Mouse (Mus musculus): ENCODE measurements around the gene Ganab. TPM values are rescaled to one million over a fixed set of nuclear protein-coding genes. Genes with fewer than 3 reads are reported as not detected.
A peak's percentile ranks its signal among the peaks of the same experiment; 100 is the strongest.

Ganab gene
- polyA plus RNA-seq, 1 experiment, result 86.9 TPM

- no peak for DNase-seq (ENCODE audit: low read depth in 1 of 2, low spot score in 2 of 2)
- Histone ChIP-seq H3K27me3 (ENCODE audit: control insufficient read depth, insufficient read depth, low read length) (no peaks in the 10 kb centered on the region), H3K4me1 (ENCODE audit: control insufficient read depth, insufficient read depth, insufficient read length) (peaks cover 17% of the 10 kb centered on the region), H3K4me3 (ENCODE audit: extremely low read depth, insufficient read depth, insufficient read length) (peak overlapping the region; percentile 36; the same call in 1 of the 2 replicates), H3K36me3 (ENCODE audit: control insufficient read depth, insufficient read depth, low read length) (peaks cover 31% of the 10 kb centered on the region), H3K27ac (ENCODE audit: insufficient read depth, low read length) (peak overlapping the region; percentile 65)
- TF ChIP-seq POLR2A (IDR thresholded peaks at IDR 0.05; ENCODE audit: low read depth, low read length) (no peak), CTCF (IDR thresholded peaks at IDR 0.05; ENCODE audit: extremely low read depth, insufficient read depth, insufficient read length, insufficient replicate concordance) (no peak)
- WGBS, result 59% methylated on average over 10 of the region's 10 CpGs
These were observed 43.3 kb downstream of the Ganab start for GRCm38 (mm10) chr19:8941136-8941514.

- Histone ChIP-seq H3K4me1 (ENCODE audit: control insufficient read depth, insufficient read depth, insufficient read length) (peaks cover 17% of the 10 kb centered on the region), H3K4me3 (ENCODE audit: extremely low read depth, insufficient read depth, insufficient read length) (peak within 1 kb of the TSS; percentile 93), H3K27me3 (ENCODE audit: control insufficient read depth, insufficient read depth, low read length) (no peaks in the 10 kb centered on the region), H3K36me3 (ENCODE audit: control insufficient read depth, insufficient read depth, low read length) (peaks cover 30% of the 10 kb centered on the region), H3K27ac (ENCODE audit: insufficient read depth, low read length) (peak within 1 kb of the TSS; percentile 99)
- DNase-seq (ENCODE audit: low read depth in 1 of 2, low spot score in 2 of 2), result peak; percentile 95 to 97
- no peak for TF ChIP-seq CTCF (IDR thresholded peaks at IDR 0.05; ENCODE audit: extremely low read depth, insufficient read depth, insufficient read length, insufficient replicate concordance)
- peak; percentile 89 for TF ChIP-seq POLR2A (IDR thresholded peaks at IDR 0.05; ENCODE audit: low read depth, low read length)
- under 1% methylated on average over 64 of the region's 64 CpGs for WGBS
These were observed 43.8 kb downstream of the Ganab start, which contains the start of gene Mta2 for GRCm38 (mm10) chr19:8941515-8942217. TSS of gene Mta2 (plus strand) at chr19:8941875.

- Histone ChIP-seq H3K27ac (ENCODE audit: insufficient read depth, low read length) (peak overlapping the region; percentile 99), H3K4me1 (ENCODE audit: control insufficient read depth, insufficient read depth, insufficient read length) (peaks cover 17% of the 10 kb centered on the region), H3K4me3 (ENCODE audit: extremely low read depth, insufficient read depth, insufficient read length) (peak overlapping the region; percentile 93), H3K36me3 (ENCODE audit: control insufficient read depth, insufficient read depth, low read length) (peaks cover 32% of the 10 kb centered on the region), H3K27me3 (ENCODE audit: control insufficient read depth, insufficient read depth, low read length) (no peaks in the 10 kb centered on the region)
- peak in 1 of 2 experiments; percentile 54 for DNase-seq (ENCODE audit: low read depth in 1 of 2, low spot score in 2 of 2)
- WGBS, result under 1% methylated on average over 46 of the region's 46 CpGs
- TF ChIP-seq CTCF (IDR thresholded peaks at IDR 0.05; ENCODE audit: extremely low read depth, insufficient read depth, insufficient read length, insufficient replicate concordance) (no peak), POLR2A (IDR thresholded peaks at IDR 0.05; ENCODE audit: low read depth, low read length) (peak; percentile 20; the same call in 1 of the 2 replicates)
These were observed 44.5 kb downstream of the Ganab start for GRCm38 (mm10) chr19:8942276-8942964.

- TF ChIP-seq CTCF (IDR thresholded peaks at IDR 0.05; ENCODE audit: extremely low read depth, insufficient read depth, insufficient read length, insufficient replicate concordance) (no peak), POLR2A (IDR thresholded peaks at IDR 0.05; ENCODE audit: low read depth, low read length) (no peak)
- H3K27ac ChIP-seq (ENCODE audit: insufficient read depth, low read length), result no peak overlapping the region
- peaks cover 17% of the 10 kb centered on the region for H3K4me1 ChIP-seq (ENCODE audit: control insufficient read depth, insufficient read depth, insufficient read length)
- H3K36me3 ChIP-seq (ENCODE audit: control insufficient read depth, insufficient read depth, low read length), result peaks cover 36% of the 10 kb centered on the region
- H3K4me3 ChIP-seq (ENCODE audit: extremely low read depth, insufficient read depth, insufficient read length), result peak overlapping the region; percentile 93
- no peak for DNase-seq (ENCODE audit: low read depth in 1 of 2, low spot score in 2 of 2)
- no peaks in the 10 kb centered on the region for H3K27me3 ChIP-seq (ENCODE audit: control insufficient read depth, insufficient read depth, low read length)
- 35% methylated on average over 2 of the region's 2 CpGs for WGBS
These were observed 45.2 kb downstream of the Ganab start for GRCm38 (mm10) chr19:8943047-8943446.

- no peak overlapping the region for H3K4me3 ChIP-seq (ENCODE audit: extremely low read depth, insufficient read depth, insufficient read length)
- TF ChIP-seq CTCF (IDR thresholded peaks at IDR 0.05; ENCODE audit: extremely low read depth, insufficient read depth, insufficient read length, insufficient replicate concordance) (no peak), POLR2A (IDR thresholded peaks at IDR 0.05; ENCODE audit: low read depth, low read length) (no peak)
- peaks cover 41% of the 10 kb centered on the region for H3K36me3 ChIP-seq (ENCODE audit: control insufficient read depth, insufficient read depth, low read length)
- 19% methylated on average over 5 of the region's 5 CpGs for WGBS
- no peaks in the 10 kb centered on the region for H3K27me3 ChIP-seq (ENCODE audit: control insufficient read depth, insufficient read depth, low read length)
- H3K4me1 ChIP-seq (ENCODE audit: control insufficient read depth, insufficient read depth, insufficient read length), result peaks cover 17% of the 10 kb centered on the region
- DNase-seq (ENCODE audit: low read depth in 1 of 2, low spot score in 2 of 2), result no peak
- peak overlapping the region; percentile 5; the same call in 1 of the 2 replicates for H3K27ac ChIP-seq (ENCODE audit: insufficient read depth, low read length)
These were observed 46.2 kb downstream of the Ganab start for GRCm38 (mm10) chr19:8944062-8944461.

GRCm38 (mm10) chr19:8944750-8945149 lies 46.9 kb downstream of the Ganab start:
- Histone ChIP-seq H3K27me3 (ENCODE audit: control insufficient read depth, insufficient read depth, low read length) (no peaks in the 10 kb centered on the region), H3K4me3 (ENCODE audit: extremely low read depth, insufficient read depth, insufficient read length) (no peak overlapping the region), H3K27ac (ENCODE audit: insufficient read depth, low read length) (no peak overlapping the region), H3K4me1 (ENCODE audit: control insufficient read depth, insufficient read depth, insufficient read length) (peaks cover 17% of the 10 kb centered on the region), H3K36me3 (ENCODE audit: control insufficient read depth, insufficient read depth, low read length) (peaks cover 44% of the 10 kb centered on the region)
- WGBS, result 20% methylated on average over 5 of the region's 5 CpGs
- DNase-seq (ENCODE audit: low read depth in 1 of 2, low spot score in 2 of 2), result peak in 1 of 2 experiments; percentile 43
- TF ChIP-seq POLR2A (IDR thresholded peaks at IDR 0.05; ENCODE audit: low read depth, low read length) (no peak), CTCF (IDR thresholded peaks at IDR 0.05; ENCODE audit: extremely low read depth, insufficient read depth, insufficient read length, insufficient replicate concordance) (no peak)
